Mouse (Mus musculus) cortical plate, adult 2 months (tissue): ENCODE measurements around the gene Pced1b.

ENCODE experiments used
- CTCF ChIP-seq: fragments of 200-500 bp; IDR thresholded peaks from 2 replicates; pipeline ENCODE4 v1.5.1; 2011; ENCODE audit warnings: mild to moderate bottlenecking, control low read depth, low read length; ENCODE audit not compliant: insufficient read depth; ENCODE audit errors: extremely low read depth
- POLR2A ChIP-seq: fragments of 200-500 bp; IDR thresholded peaks from 2 replicates; pipeline ENCODE4 v1.6.1; 2011; ENCODE audit warnings: mild to moderate bottlenecking, low read length, control low read depth; ENCODE audit not compliant: insufficient read depth; ENCODE audit errors: extremely low read depth

DNA sequence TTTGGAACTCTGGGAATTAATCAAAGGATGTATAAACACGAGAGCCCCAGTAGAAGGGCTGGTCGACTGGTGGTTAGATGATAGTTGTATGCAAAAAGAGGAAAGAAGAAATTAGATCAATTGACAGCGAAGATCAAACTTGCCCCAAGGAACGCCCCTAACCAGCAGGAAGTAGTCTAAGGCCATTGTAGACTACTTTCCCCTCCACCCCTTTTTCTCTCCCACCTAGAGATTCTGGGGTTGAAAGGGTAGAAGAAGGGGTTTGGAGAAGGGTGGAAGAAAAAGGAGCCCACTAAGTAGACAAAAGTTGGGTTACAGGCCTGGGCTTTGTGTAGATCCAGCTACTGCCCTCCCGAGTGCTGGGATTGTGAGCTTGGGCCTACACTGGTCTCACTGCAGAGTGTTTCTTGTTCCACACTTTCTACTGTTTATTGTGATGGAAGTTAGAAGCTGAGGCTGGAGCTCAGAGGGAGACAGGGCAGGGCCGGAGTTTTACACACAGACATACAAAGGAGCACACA is 125.8 kb downstream of the Pced1b start:
- TF ChIP-seq CTCF (no peak), POLR2A (no peak)
